Mouse (Mus musculus) olfactory bulb, adult 2 months (tissue): ENCODE data around the gene Speer4d.
"Not testable (repeated sequence)": the region's sequence is repeated elsewhere in the genome, so short reads cannot be mapped to it uniquely, and the experiment has no call there.

Experiments
- CTCF ChIP-seq: fragments of 200-500 bp; IDR thresholded peaks from 2 replicates; pipeline ENCODE4 v1.5.1; 2012; ENCODE audit warnings: low read depth, mild to moderate bottlenecking, low read length, moderate library complexity; ENCODE audit not compliant: insufficient read depth
- POLR2A ChIP-seq: fragments of 200-500 bp; IDR thresholded peaks from 2 replicates; pipeline ENCODE4 v1.6.1; 2012; ENCODE audit warnings: mild to moderate bottlenecking, low read depth, low read length, moderate library complexity; ENCODE audit not compliant: insufficient read depth

DNA sequence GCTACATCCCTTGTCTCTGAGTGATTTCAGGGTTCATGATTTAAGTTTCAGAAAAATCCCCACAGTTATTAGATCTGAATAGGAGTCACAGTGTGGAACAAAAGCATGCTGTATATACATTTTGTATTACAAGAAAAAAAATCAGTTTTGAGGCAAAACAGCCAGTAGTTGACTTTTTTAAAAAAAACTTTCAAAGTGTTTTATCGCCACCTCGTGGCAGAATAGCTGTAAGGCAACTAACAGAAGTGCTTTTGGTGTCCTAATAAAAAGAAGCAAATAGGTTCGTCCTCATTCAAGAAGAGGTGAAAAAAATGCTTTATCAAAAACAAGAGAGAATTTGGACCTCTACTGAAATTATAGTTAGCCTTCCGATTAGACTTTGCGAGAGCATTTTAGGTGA, 11.2 kb downstream of the Speer4d start:
- not testable (repeated sequence) for TF ChIP-seq POLR2A, CTCF
